Mouse (Mus musculus): ENCODE data around the gene Tmed11. TPM values are rescaled to one million over a fixed set of nuclear protein-coding genes. Genes with fewer than 3 reads are reported as not detected.
"Not testable (repeated sequence)": the region's sequence is repeated elsewhere in the genome, so short reads cannot be mapped to it uniquely, and the experiment has no call there.

The Tmed11 gene
- not detected in 2 replicates for polyA plus RNA-seq (2014; fragmentation: Nextera tagmentation; extraction: Ambion mirVana)

DNA sequence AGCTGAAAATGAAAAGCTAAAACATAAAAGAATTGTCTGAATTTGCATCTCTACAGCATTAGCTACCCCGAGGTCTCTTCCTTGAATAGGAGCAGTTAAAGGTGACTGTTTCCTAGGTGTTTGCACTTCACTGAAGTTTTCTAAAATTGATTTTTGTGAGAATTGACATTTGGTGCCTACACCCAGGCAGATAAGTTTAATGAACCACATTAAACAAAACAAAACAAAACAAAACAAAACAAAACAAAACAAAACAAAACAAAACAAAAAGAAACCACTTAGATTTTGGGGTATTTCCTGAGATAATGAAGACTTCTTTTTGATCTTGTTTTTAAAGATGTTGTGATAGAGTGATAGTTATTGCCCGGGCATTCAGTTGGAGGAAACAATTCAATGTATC is at the start of gene Tmed11:
Gene Tmed11, minus strand, starts transcription at position 101 of the 400 bp plus-strand sequence.
- H3K27ac ChIP-seq (ENCODE audit: low read depth, low read length); H3K4me2 ChIP-seq (replicated peaks; ENCODE audit: low read depth, low read length); H3K4me1 ChIP-seq (replicated peaks; ENCODE audit: control insufficient read depth, insufficient read depth, low read length); H3K9me3 ChIP-seq (ENCODE audit: control insufficient read depth, low read length); H3K4me3 ChIP-seq (ENCODE audit: low read depth, low read length); H3K9ac ChIP-seq (ENCODE audit: low read depth, low read length); H3K36me3 ChIP-seq (ENCODE audit: control insufficient read depth, insufficient read depth, low read length); ATAC-seq (ENCODE audit: low FRiP score); H3K27me3 ChIP-seq (ENCODE audit: control insufficient read depth, insufficient read depth, low read length); DNase-seq (ENCODE audit: low spot score): not testable (repeated sequence)
- WGBS, result 66% methylated on average over 2 of the region's 2 CpGs

DNA sequence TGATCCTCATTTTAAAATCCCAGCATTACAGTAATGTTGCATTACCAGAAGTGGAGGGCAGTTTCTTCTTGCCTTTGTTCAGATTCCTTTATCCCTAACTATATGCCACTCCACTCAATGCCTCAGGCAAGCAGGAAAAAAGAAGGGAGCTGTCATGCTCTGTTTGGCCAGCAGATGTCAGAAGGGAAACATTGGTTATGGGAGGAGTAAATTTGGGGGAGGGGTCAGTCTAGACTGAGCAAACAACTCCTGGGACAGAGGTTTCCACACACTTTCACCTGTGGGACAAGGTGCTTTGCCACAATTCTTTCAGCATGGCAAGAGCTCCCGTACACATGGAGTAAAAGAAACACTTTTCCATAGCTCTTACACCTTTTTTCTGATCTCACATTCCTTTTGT is 41.0 kb upstream of the Tmed11 start:
- ATAC-seq (ENCODE audit: low FRiP score) (no peak), DNase-seq (ENCODE audit: low spot score) (peak; percentile 30)
- Histone ChIP-seq H3K9ac (ENCODE audit: low read depth, low read length) (no peak overlapping the region), H3K9me3 (ENCODE audit: control insufficient read depth, low read length) (no peaks in the 10 kb centered on the region), H3K4me3 (ENCODE audit: low read depth, low read length) (no peak overlapping the region), H3K27me3 (ENCODE audit: control insufficient read depth, insufficient read depth, low read length) (no peaks in the 10 kb centered on the region), H3K27ac (ENCODE audit: low read depth, low read length) (no peak overlapping the region), H3K36me3 (ENCODE audit: control insufficient read depth, insufficient read depth, low read length) (no peaks in the 10 kb centered on the region), H3K4me2 (replicated peaks; ENCODE audit: low read depth, low read length) (no peak overlapping the region), H3K4me1 (replicated peaks; ENCODE audit: control insufficient read depth, insufficient read depth, low read length) (no peaks in the 10 kb centered on the region)
- 80% methylated on average over 1 of the region's 1 CpGs for WGBS

DNA sequence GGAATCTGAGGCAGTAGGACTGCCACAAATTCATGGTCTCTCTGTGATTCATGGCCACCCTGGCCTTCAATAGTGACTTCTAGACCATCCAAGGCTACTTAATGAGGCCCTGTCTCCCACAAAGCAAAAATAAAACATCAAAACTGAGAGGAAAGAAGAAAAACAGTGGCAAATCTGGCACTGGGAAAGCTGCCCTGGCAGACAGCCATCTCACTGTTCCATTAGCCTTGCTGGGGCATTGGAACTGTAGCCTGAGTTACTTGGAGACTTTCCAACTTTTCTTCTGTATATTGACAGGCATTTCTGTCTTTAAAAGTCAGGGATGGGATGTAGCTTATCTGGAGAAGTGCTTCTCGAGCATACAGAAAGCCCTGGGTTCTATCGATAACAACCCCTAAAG is 28.1 kb upstream of the Tmed11 start:
- Histone ChIP-seq H3K36me3 (ENCODE audit: control insufficient read depth, insufficient read depth, low read length) (no peaks in the 10 kb centered on the region), H3K27me3 (ENCODE audit: control insufficient read depth, insufficient read depth, low read length) (no peaks in the 10 kb centered on the region), H3K27ac (ENCODE audit: low read depth, low read length) (no peak overlapping the region), H3K4me3 (ENCODE audit: low read depth, low read length) (no peak overlapping the region), H3K9ac (ENCODE audit: low read depth, low read length) (no peak overlapping the region), H3K4me1 (replicated peaks; ENCODE audit: control insufficient read depth, insufficient read depth, low read length) (no peaks in the 10 kb centered on the region), H3K4me2 (replicated peaks; ENCODE audit: low read depth, low read length) (no peak overlapping the region), H3K9me3 (ENCODE audit: control insufficient read depth, low read length) (no peaks in the 10 kb centered on the region)
- no peak for DNase-seq (ENCODE audit: low spot score)
- 97% methylated on average over 2 of the region's 2 CpGs for WGBS
- ATAC-seq (ENCODE audit: low FRiP score), result no peak

DNA sequence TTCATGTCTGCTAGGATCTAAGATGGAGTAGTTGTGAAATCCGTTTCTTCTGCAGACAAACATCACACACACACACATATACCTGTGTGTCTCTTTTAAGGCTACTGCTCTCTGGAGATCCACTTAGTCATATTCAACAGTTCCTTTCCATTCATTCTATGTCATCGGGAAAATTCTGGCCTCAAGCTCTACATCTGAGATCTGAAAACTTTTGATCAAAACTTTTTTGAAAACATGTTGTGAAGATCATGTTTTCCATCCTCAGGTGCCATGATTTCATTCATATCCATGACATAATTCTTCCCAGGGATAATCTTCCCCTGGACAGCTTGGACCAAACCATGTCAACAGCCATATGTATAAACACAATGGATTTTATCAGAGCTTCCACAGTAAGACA is 13.6 kb upstream of the Tmed11 start, which contains the start of gene Vmn2r8:
Gene Vmn2r8, minus strand, starts transcription at position 101 of the 400 bp plus-strand sequence.
- not testable (repeated sequence) for H3K4me1 ChIP-seq (replicated peaks; ENCODE audit: control insufficient read depth, insufficient read depth, low read length); H3K9ac ChIP-seq (ENCODE audit: low read depth, low read length); ATAC-seq (ENCODE audit: low FRiP score); H3K4me2 ChIP-seq (replicated peaks; ENCODE audit: low read depth, low read length); H3K9me3 ChIP-seq (ENCODE audit: control insufficient read depth, low read length); H3K27ac ChIP-seq (ENCODE audit: low read depth, low read length); H3K4me3 ChIP-seq (ENCODE audit: low read depth, low read length); DNase-seq (ENCODE audit: low spot score); H3K27me3 ChIP-seq (ENCODE audit: control insufficient read depth, insufficient read depth, low read length); H3K36me3 ChIP-seq (ENCODE audit: control insufficient read depth, insufficient read depth, low read length)
- WGBS, result 68% methylated on average over 2 of the region's 2 CpGs

DNA sequence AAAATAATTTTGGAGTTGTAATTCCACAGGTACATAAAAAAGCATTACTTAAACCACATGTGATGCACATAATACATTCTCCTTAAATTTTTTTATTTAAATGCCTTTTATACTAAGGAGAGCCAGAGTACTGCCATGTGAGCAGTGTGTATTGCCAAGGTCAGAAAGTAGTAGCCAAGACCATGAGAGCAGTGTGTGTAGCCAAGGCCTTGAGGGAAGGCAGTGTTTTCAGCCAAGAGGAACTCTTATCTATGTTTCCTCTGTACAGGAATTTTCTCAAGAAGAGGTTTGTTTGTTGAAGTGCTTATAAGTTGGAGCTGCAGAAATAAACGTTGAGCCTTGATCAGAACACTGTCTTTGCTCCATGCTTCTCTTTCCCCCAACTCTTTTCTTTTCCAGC is 8.5 kb upstream of the Tmed11 start:
- no peaks in the 10 kb centered on the region for H3K36me3 ChIP-seq (ENCODE audit: control insufficient read depth, insufficient read depth, low read length)
- ATAC-seq (ENCODE audit: low FRiP score), result no peak
- 38% methylated on average over 1 of the region's 1 CpGs for WGBS
- no peak overlapping the region for H3K27ac ChIP-seq (ENCODE audit: low read depth, low read length)
- DNase-seq (ENCODE audit: low spot score), result no peak
- no peaks in the 10 kb centered on the region for H3K9me3 ChIP-seq (ENCODE audit: control insufficient read depth, low read length)
- H3K9ac ChIP-seq (ENCODE audit: low read depth, low read length), result no peak overlapping the region
- no peaks in the 10 kb centered on the region for H3K4me1 ChIP-seq (replicated peaks; ENCODE audit: control insufficient read depth, insufficient read depth, low read length)
- no peaks in the 10 kb centered on the region for H3K27me3 ChIP-seq (ENCODE audit: control insufficient read depth, insufficient read depth, low read length)
- no peak overlapping the region for H3K4me2 ChIP-seq (replicated peaks; ENCODE audit: low read depth, low read length)
- H3K4me3 ChIP-seq (ENCODE audit: low read depth, low read length), result no peak overlapping the region

DNA sequence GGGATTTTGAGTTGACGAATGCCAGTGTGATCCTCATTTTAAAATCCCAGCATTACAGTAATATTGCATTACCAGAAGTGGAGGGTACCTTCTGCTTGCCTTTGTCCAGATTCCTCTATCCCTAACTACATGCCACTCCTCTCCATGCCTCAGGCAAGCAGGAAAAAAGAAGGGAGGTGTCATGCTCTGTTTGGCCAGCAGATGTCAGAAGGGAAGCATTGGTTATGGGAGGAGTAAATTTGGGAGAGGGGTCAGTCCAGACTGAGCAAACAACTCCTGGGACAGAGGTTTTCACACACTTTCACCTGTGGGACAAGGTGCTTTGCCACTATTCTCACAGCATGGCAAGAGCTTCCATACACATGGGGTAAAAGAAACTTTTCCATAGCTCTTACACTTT is 4.8 kb downstream of the Tmed11 start:
- H3K9ac ChIP-seq (ENCODE audit: low read depth, low read length); H3K27me3 ChIP-seq (ENCODE audit: control insufficient read depth, insufficient read depth, low read length); H3K4me2 ChIP-seq (replicated peaks; ENCODE audit: low read depth, low read length); H3K36me3 ChIP-seq (ENCODE audit: control insufficient read depth, insufficient read depth, low read length); H3K4me1 ChIP-seq (replicated peaks; ENCODE audit: control insufficient read depth, insufficient read depth, low read length); ATAC-seq (ENCODE audit: low FRiP score); H3K27ac ChIP-seq (ENCODE audit: low read depth, low read length); H3K9me3 ChIP-seq (ENCODE audit: control insufficient read depth, low read length); H3K4me3 ChIP-seq (ENCODE audit: low read depth, low read length): not testable (repeated sequence)
- DNase-seq (ENCODE audit: low spot score), result peak; percentile 56
- whole genome bisulfite sequencing, result 29% methylated on average over 1 of the region's 1 CpGs

DNA sequence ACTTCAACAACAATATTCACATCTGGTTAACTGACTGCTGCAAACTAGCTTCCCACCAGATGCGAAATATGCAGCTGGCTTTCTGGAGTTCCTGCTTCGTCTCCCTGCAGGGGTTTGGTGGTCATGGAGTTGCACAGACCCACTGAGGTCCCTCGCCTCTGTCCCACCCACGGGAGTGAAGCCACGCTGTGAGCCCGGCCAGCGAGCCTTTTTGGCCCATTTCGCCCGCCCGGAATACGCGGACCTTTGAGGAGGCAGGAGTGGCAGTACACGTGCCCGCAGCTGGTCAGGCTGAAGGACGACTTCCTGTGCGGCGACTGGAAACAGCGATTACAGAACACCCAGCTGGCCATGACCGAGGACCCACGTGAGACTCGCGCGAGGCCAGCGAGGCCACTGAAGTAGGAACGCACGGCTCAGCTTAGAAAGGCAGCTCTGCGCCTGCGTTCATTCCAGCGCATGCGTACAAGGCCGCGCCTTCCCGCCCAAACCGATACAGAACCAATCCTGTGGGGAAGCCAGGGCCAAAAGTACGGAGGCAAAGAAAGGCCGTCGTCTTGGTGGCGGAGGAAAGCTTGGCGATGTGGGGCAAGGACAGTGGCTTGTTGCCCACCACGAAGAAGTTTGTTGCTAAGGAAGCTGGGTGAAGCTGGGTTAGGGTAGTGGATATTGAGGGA is 20.4 kb downstream of the Tmed11 start, which contains the start of gene Rnf212:
Gene Rnf212, minus strand, starts transcription at position 353 of the 677 bp plus-strand sequence.
- H3K9me3 ChIP-seq (ENCODE audit: control insufficient read depth, low read length), result no peaks in the 10 kb centered on the region
- DNase-seq (ENCODE audit: low spot score) (no peak), ATAC-seq (ENCODE audit: low FRiP score) (no peak)
- 73% methylated on average over 40 of the region's 40 CpGs for WGBS
- H3K27ac ChIP-seq (ENCODE audit: low read depth, low read length), result no peak within 1 kb of the TSS
- H3K4me1 ChIP-seq (replicated peaks; ENCODE audit: control insufficient read depth, insufficient read depth, low read length), result no peaks in the 10 kb centered on the region
- H3K4me3 ChIP-seq (ENCODE audit: low read depth, low read length), result no peak within 1 kb of the TSS
- no peaks in the 10 kb centered on the region for H3K36me3 ChIP-seq (ENCODE audit: control insufficient read depth, insufficient read depth, low read length)
- no peak within 1 kb of the TSS for H3K9ac ChIP-seq (ENCODE audit: low read depth, low read length)
- H3K27me3 ChIP-seq (ENCODE audit: control insufficient read depth, insufficient read depth, low read length), result no peaks in the 10 kb centered on the region
- no peak within 1 kb of the TSS for H3K4me2 ChIP-seq (replicated peaks; ENCODE audit: low read depth, low read length)

DNA sequence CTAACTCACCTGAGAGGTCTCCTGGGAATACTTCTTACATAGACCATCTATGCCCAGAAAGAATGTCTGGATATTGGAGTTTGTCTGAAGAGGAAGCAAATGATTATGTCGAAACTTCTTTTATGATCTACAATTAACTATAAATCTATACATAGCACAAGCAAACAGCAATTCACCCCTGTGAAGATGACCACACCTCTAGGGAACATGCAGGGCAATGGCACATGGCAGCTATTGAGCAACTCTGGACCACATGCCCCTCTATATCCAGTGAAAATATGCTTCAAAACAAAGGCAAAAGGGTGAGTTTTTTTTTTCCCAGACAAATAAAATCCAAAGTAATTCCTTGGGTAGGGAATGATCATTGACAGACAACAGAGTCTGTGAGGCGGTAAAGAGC is 35.2 kb downstream of the Tmed11 start:
- Histone ChIP-seq H3K4me3 (ENCODE audit: low read depth, low read length) (no peak overlapping the region), H3K36me3 (ENCODE audit: control insufficient read depth, insufficient read depth, low read length) (no peaks in the 10 kb centered on the region), H3K27ac (ENCODE audit: low read depth, low read length) (no peak overlapping the region), H3K27me3 (ENCODE audit: control insufficient read depth, insufficient read depth, low read length) (no peaks in the 10 kb centered on the region), H3K4me2 (replicated peaks; ENCODE audit: low read depth, low read length) (no peak overlapping the region), H3K4me1 (replicated peaks; ENCODE audit: control insufficient read depth, insufficient read depth, low read length) (no peaks in the 10 kb centered on the region), H3K9me3 (ENCODE audit: control insufficient read depth, low read length) (no peaks in the 10 kb centered on the region), H3K9ac (ENCODE audit: low read depth, low read length) (no peak overlapping the region)
- ATAC-seq (ENCODE audit: low FRiP score), result no peak
- WGBS, result 89% methylated on average over 2 of the region's 2 CpGs
- DNase-seq (ENCODE audit: low spot score), result no peak

DNA sequence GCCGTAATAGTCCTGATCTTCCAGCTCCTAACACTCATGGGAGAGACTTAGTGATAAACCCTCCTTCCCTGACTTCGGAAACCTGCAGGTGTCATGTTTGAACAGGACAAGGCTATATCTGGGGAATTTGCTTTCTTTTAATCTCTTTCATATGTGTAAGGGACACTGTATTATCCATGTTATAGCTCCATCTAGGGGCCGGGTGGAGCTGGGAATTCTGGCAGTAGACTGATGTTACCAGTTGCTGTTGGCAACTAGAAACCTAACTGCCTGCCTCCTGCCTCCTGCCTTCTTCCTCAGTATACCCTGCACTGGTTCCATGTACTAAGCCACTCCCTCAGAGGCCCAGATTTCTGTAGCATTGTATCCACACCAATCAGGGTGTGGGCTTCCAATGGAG is 36.8 kb downstream of the Tmed11 start:
- Histone ChIP-seq H3K27me3 (ENCODE audit: control insufficient read depth, insufficient read depth, low read length) (no peaks in the 10 kb centered on the region), H3K4me1 (replicated peaks; ENCODE audit: control insufficient read depth, insufficient read depth, low read length) (no peaks in the 10 kb centered on the region), H3K36me3 (ENCODE audit: control insufficient read depth, insufficient read depth, low read length) (no peaks in the 10 kb centered on the region), H3K4me2 (replicated peaks; ENCODE audit: low read depth, low read length) (no peak overlapping the region), H3K9ac (ENCODE audit: low read depth, low read length) (no peak overlapping the region), H3K4me3 (ENCODE audit: low read depth, low read length) (no peak overlapping the region), H3K9me3 (ENCODE audit: control insufficient read depth, low read length) (no peaks in the 10 kb centered on the region), H3K27ac (ENCODE audit: low read depth, low read length) (no peak overlapping the region)
- 59% methylated on average over 3 of the region's 3 CpGs for WGBS
- DNase-seq (ENCODE audit: low spot score), result peak; percentile 14
- ATAC-seq (ENCODE audit: low FRiP score), result no peak

Measured in hindbrain, embryonic 11.5 days (tissue).